Mouse (Mus musculus) C2C12 (cell line): ENCODE measurements around the gene Sohlh2. TPM values are rescaled to one million over a fixed set of nuclear protein-coding genes. Genes with fewer than 3 reads are reported as not detected.
A peak's percentile ranks its signal among the peaks of the same experiment; 100 is the strongest.

Experiments
- H3K27me3 ChIP-seq: one replicate; pipeline ENCODE4 v1.6.1; 2011; ENCODE audit not compliant: control insufficient read depth, insufficient read depth, insufficient read length
- H3K36me3 ChIP-seq: one replicate; pipeline ENCODE4 v1.6.1; 2011; ENCODE audit not compliant: control insufficient read depth, insufficient read depth
- H3K4me3 ChIP-seq: one replicate; pipeline ENCODE4 v1.5.1; 2011; ENCODE audit warnings: mild to moderate bottlenecking, control low read depth; ENCODE audit not compliant: poor library complexity, insufficient read depth, severe bottlenecking
- H3K79me2 ChIP-seq: one replicate; pipeline ENCODE4 v1.6.1; 2011; ENCODE audit not compliant: control insufficient read depth, insufficient read depth
- H3K79me3 ChIP-seq: one replicate; pipeline ENCODE4 v1.6.1; 2011; ENCODE audit warnings: low read depth, control low read depth
- H3ac ChIP-seq: one replicate; pipeline ENCODE3; 2011; ENCODE audit warnings: low read depth; ENCODE audit not compliant: control insufficient read depth, insufficient read length
- CEBPB ChIP-seq: IDR thresholded peaks from one replicate; pipeline ENCODE4 v1.6.1; 2011; ENCODE audit warnings: low read depth, mild to moderate bottlenecking, control low read depth, moderate library complexity
- CTCF ChIP-seq: IDR thresholded peaks from one replicate; pipeline ENCODE4 v1.5.1; 2011; ENCODE audit not compliant: control insufficient read depth, insufficient read depth, insufficient read length
- FOSL1 ChIP-seq: IDR thresholded peaks from one replicate; pipeline ENCODE4 v1.8.0; 2011; ENCODE audit warnings: mild to moderate bottlenecking, low read length; ENCODE audit not compliant: poor library complexity, insufficient read depth, severe bottlenecking
- MAX ChIP-seq: IDR thresholded peaks from one replicate; pipeline ENCODE4 v1.6.1; 2011; ENCODE audit warnings: mild to moderate bottlenecking, control low read depth
- MYOD1 ChIP-seq: IDR thresholded peaks from one replicate; pipeline ENCODE4 v1.6.1; 2011; ENCODE audit warnings: low read depth; ENCODE audit not compliant: control insufficient read depth, insufficient read length
- MYOG ChIP-seq: IDR thresholded peaks from one replicate; pipeline ENCODE4 v1.6.1; 2011; ENCODE audit not compliant: control insufficient read depth, insufficient read length; ENCODE audit errors: extremely low read depth
- USF1 ChIP-seq: IDR thresholded peaks from one replicate; pipeline ENCODE4 v1.6.1; 2011; ENCODE audit warnings: low read depth, mild to moderate bottlenecking, control low read depth, moderate library complexity
- polyA plus RNA-seq: library from polyadenylated mRNA; unstranded; fragments of >200 nt; fragmentation: generic; extraction: Trizol; gene quantifications from one replicate; pipeline ENCODE4 v1.2.1, GENCODE M21; 2012; ENCODE audit warnings: missing spikeins

Sohlh2 gene
- polyA plus RNA-seq, 1 experiment, result 0.02 TPM

- Histone ChIP-seq H3ac (no peak overlapping the region), H3K79me2 (no peaks in the 10 kb centered on the region), H3K4me3 (no peak overlapping the region), H3K27me3 (no peaks in the 10 kb centered on the region), H3K79me3 (no peaks in the 10 kb centered on the region), H3K36me3 (no peaks in the 10 kb centered on the region)
- no peak for TF ChIP-seq CEBPB
- no peak for TF ChIP-seq FOSL1
- no peak for TF ChIP-seq MYOG
- no peak for TF ChIP-seq MAX
- TF ChIP-seq USF1, result no peak
- no peak for TF ChIP-seq CTCF
- no peak for TF ChIP-seq MYOD1
Measured at GRCm38 (mm10) chr3:55212254-55212653, 30.4 kb downstream of the Sohlh2 start.

GRCm38 (mm10) chr3:55213785-55214184 is 32.0 kb downstream of the Sohlh2 start:
- TF ChIP-seq CEBPB (no peak), CTCF (no peak), MYOG (no peak), FOSL1 (no peak), MYOD1 (no peak), MAX (no peak), USF1 (no peak)

GRCm38 (mm10) chr3:55214413-55214812 is 32.6 kb downstream of the Sohlh2 start:
- no peaks in the 10 kb centered on the region for H3K36me3 ChIP-seq
- H3K4me3 ChIP-seq, result no peak overlapping the region
- H3ac ChIP-seq, result no peak overlapping the region
- no peaks in the 10 kb centered on the region for H3K79me3 ChIP-seq
- no peaks in the 10 kb centered on the region for H3K79me2 ChIP-seq
- no peak for TF ChIP-seq CEBPB
- no peak for TF ChIP-seq CTCF
- no peak for TF ChIP-seq MYOD1
- no peak for TF ChIP-seq MAX
- no peaks in the 10 kb centered on the region for H3K27me3 ChIP-seq

More at GRCm38 (mm10) chr3:55213785-55214184, 32.0 kb downstream of the Sohlh2 start:
- Histone ChIP-seq H3K4me3 (no peak overlapping the region), H3ac (no peak overlapping the region), H3K36me3 (no peaks in the 10 kb centered on the region), H3K27me3 (no peaks in the 10 kb centered on the region), H3K79me3 (no peaks in the 10 kb centered on the region), H3K79me2 (no peaks in the 10 kb centered on the region)

- TF ChIP-seq CTCF (no peak), MYOG (no peak), FOSL1 (no peak)
- no peaks in the 10 kb centered on the region for H3K36me3 ChIP-seq
- no peak overlapping the region for H3K4me3 ChIP-seq
Measured at GRCm38 (mm10) chr3:55222502-55222901, 40.7 kb downstream of the Sohlh2 start.

GRCm38 (mm10) chr3:55223862-55224261 is 42.0 kb downstream of the Sohlh2 start:
- Histone ChIP-seq H3K36me3 (no peaks in the 10 kb centered on the region), H3ac (no peak overlapping the region), H3K79me2 (no peaks in the 10 kb centered on the region), H3K79me3 (no peaks in the 10 kb centered on the region), H3K27me3 (no peaks in the 10 kb centered on the region), H3K4me3 (no peak overlapping the region)
- TF ChIP-seq MYOD1, result no peak
- TF ChIP-seq USF1, result no peak
- TF ChIP-seq MAX, result no peak
- no peak for TF ChIP-seq CTCF
- no peak for TF ChIP-seq MYOG
- TF ChIP-seq FOSL1, result no peak
- no peak for TF ChIP-seq CEBPB

More at GRCm38 (mm10) chr3:55222502-55222901, 40.7 kb downstream of the Sohlh2 start:
- Histone ChIP-seq H3K79me3 (no peaks in the 10 kb centered on the region), H3ac (no peak overlapping the region), H3K79me2 (no peaks in the 10 kb centered on the region), H3K27me3 (no peaks in the 10 kb centered on the region)

GRCm38 (mm10) chr3:55226501-55227213 is 44.8 kb downstream of the Sohlh2 start:
- Histone ChIP-seq H3K4me3 (no peak overlapping the region), H3K36me3 (no peaks in the 10 kb centered on the region), H3K79me3 (no peaks in the 10 kb centered on the region), H3K79me2 (no peaks in the 10 kb centered on the region), H3K27me3 (no peaks in the 10 kb centered on the region), H3ac (no peak overlapping the region)
- TF ChIP-seq MAX (no peak), MYOD1 (peak; percentile 95), FOSL1 (no peak), MYOG (no peak), CEBPB (no peak), USF1 (peak; percentile 61)
